Mouse (Mus musculus) embryonic fibroblast, embryonic 13.5 days (primary cell): ENCODE results near the gene Crebl2.
A peak's percentile ranks its signal among the peaks of the same experiment; 100 is the strongest.

ENCODE experiments used
- CTCF ChIP-seq: IDR thresholded peaks from 2 replicates; pipeline ENCODE4 v1.5.1; 2011; ENCODE audit warnings: mild to moderate bottlenecking, control low read depth, low read length, moderate library complexity, borderline replicate concordance; ENCODE audit not compliant: insufficient read depth
- POLR2A ChIP-seq: IDR thresholded peaks from 2 replicates; pipeline ENCODE4 v1.6.1; 2011; ENCODE audit warnings: low read depth, mild to moderate bottlenecking, control low read depth, low read length, moderate library complexity

DNA sequence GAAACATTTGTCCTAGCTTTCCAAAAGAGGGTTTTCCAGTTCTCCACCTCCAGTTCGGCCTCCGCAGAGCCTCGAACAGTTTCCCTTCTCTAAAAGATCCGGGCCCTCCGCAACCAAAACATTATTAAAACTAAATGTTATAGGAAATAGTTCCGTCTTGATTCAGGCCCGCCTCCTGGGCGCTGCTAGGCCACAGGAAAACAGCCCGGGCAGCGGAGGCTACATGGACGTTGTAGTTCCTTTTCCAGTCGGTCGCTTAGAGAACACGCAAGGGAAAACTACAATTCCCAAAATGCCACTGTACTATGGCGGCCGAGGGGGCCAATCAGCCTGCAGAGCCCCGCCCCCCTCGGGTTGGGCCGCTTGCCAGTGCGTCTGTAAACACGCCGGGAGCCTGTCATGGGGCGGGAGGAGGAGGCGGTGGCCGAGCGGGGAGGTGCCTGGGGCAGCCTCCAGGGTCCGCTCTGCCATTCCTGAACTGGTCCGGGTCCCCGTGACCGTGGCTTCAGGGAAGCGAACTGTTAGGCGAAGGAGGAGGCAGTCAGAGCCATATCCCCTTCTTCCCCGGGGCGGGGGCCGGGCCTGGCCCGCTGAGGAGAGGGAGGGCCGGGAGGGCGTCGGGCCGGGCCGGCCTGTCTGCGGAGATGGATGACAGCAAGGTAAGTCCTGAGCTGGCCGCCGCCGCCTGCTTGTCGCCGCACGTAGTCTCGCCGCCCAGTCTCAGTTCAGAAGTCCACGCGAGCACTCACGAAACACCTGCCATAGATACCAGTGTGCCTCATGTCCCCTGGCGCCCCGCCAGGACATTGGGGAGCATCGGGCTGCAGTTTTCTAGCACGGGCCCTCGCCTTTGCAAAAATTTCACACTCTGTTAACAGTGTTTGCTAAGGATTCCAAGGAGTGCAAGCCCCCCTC is at the start of gene Crebl2:
- no peak for TF ChIP-seq CTCF
- TF ChIP-seq POLR2A, result peak; percentile 66
